Mouse (Mus musculus): ENCODE results near the gene Pdlim7. TPM values are rescaled to one million over a fixed set of nuclear protein-coding genes. Genes with fewer than 3 reads are reported as not detected.

The Pdlim7 gene
- 10 to 100 TPM; 14.8 to 15.1 TPM for polyA plus RNA-seq (2017; shearing (Covaris generic))

DNA sequence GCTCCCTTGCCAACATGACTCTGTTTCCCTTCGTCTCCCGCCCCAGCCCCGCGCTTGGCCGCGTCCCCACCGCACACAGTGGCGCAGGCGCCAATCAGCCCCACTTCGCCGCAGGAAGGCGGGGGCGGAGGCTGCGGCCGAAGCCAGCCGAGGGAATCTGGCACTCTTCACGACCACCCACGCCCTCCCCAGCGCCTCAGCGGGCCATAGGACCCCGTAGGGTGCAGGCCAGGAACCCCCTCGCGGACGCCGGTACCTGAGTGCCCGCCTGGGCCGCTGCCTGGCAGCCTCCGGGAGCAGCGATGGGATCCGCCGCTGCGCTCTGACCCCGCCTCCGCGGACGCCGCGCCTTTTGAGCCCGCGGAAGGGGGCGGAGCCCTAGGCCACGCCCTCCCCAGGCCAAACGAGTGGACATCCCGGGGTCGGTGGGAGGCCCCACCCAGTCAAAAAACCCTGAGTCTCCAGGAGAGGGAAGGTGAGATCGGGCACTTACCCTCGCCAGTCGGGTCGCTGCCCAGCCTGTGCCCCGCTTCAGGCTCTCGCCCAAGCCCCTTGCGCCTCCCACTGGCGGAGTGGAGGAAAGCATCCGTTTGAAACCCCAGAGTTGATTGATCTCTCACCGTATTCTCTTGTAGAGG, at the start of gene Pdlim7:
Gene Pdlim7 (minus strand): TSS at position 566 of the 638 bp plus-strand sequence.

GRCm38 (mm10) chr13:55536194-55537175, 23.0 kb upstream of the Pdlim7 start, which contains the start of gene Ddx41:
Ddx41 (minus strand) TSS chr13:55536658.

DNA sequence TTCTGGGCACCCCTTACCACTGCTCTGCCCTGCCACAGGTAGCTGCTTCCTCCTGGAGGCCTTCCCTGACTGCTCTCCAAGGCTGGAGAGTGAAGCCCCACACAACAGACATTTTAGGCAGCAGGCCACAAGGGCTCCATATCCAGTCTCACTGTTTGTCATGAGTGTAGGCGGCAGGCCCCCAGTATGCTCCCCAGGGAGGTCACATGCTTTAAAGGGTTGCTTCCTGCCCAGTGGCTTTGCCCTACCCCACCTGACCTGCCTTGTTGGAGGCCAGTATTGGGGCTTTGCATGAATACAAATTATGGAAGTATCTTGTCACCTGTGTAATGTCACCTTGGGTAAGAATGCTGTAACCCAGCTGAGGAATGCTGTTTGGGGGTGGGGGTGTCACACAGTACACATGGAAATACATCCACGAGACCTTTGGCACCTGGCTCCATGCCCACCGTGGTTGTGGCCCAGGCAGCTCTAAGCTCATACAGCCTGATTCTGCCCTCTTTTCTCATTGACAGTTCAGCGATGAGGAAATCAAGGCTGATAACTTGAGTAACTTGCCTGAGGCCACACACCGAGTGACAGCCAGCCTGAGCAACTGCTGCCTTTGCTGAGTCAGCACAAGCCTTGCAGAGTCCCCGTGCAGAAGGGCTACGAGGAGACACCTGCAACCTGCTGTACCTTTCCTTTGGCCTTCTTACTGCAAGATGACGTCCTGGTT, 15.9 kb upstream of the Pdlim7 start, which contains the start of gene Dok3:
Gene Dok3 (minus strand): TSS at position 99 of the 718 bp plus-strand sequence.

GRCm38 (mm10) chr13:55487578-55488498, 25.6 kb downstream of the Pdlim7 start, which contains the start of gene Dbn1:
Dbn1 (minus strand) TSS chr13:55488111.

DNA sequence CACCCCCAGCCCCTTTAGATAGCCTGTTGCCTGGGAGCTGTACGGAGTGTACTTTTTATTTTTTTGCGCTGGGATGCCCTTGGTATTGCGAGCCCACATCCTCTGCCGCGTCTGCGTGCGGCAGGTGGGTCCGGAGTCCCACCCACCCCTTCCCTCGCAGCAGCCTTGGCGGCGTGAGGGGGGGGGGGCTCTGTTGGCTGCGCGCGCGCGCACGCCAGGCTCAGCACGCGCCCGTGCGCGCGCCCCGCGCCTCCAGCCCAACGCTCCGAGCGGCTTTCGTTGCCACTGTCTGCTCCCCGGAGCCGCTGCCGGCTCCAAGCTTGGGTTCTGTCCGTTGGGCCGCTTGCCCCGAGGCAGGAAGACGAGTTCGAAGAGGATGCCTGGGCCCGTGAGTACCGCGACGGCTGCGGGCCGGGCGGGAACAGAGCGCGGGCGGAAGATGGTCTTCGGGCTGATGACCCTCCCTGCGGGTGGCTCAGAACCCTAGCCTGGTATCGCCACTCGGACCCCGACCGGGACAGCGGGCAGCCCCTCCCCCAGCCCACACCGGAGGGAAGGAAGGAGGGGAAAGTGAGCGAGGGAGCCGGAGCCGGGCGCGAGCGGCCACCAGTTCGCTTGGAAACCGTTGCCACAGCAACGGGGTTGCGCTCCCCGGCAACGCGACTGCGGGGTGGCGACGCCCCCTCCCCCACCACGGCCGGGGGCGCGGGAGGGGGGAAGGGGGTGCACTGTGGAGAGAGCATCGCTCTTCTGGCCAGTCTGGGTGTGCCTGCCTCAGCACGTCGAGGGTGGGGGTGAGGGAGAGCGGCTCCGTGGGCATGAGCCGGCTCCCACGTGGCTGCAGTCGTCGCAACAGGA, 49.2 kb downstream of the Pdlim7 start, which contains the start of gene Prr7:
Gene Prr7 (plus strand): TSS at position 241 of the 858 bp plus-strand sequence.

Other genes with a start within 250 kb of the Pdlim7 start
- gene Prelid1, start 193.2 kb downstream of the Pdlim7 start, polyA plus RNA-seq (2017; shearing (Covaris generic)): 100 to 1,000 TPM; 286 to 289 TPM
- 100 to 1,000 TPM; 157 to 162 TPM for gene Rab24, start 191.7 kb downstream of the Pdlim7 start, polyA plus RNA-seq (2017; shearing (Covaris generic))
- gene Mxd3, start 183.9 kb downstream of the Pdlim7 start, polyA plus RNA-seq (2017; shearing (Covaris generic)): 1 to 10 TPM in 1 of 2 experiments, under 1 TPM in 1; 0.51 to 1.2 TPM
- 100 to 1,000 TPM; 138 to 149 TPM for gene Lman2, start 150.9 kb downstream of the Pdlim7 start, polyA plus RNA-seq (2017; shearing (Covaris generic))
- 100 to 1,000 TPM; 144 to 172 TPM for gene Rgs14, start 143.9 kb downstream of the Pdlim7 start, polyA plus RNA-seq (2017; shearing (Covaris generic))
- under 1 TPM; 0.05 to 0.13 TPM for gene Slc34a1, start 115.5 kb downstream of the Pdlim7 start, polyA plus RNA-seq (2017; shearing (Covaris generic))
- gene Pfn3, start 98.4 kb downstream of the Pdlim7 start, polyA plus RNA-seq (2017; shearing (Covaris generic)): not detected
- gene F12, start 86.9 kb downstream of the Pdlim7 start, polyA plus RNA-seq (2017; shearing (Covaris generic)): not detected
- gene Grk6, start 68.6 kb downstream of the Pdlim7 start, polyA plus RNA-seq (2017; shearing (Covaris generic)): 100 to 1,000 TPM; 281 to 356 TPM
- gene Prr7, start 49.4 kb downstream of the Pdlim7 start, polyA plus RNA-seq (2017; shearing (Covaris generic)): 1 to 10 TPM; 1.7 to 2.1 TPM
- gene Dbn1, start 25.6 kb downstream of the Pdlim7 start, polyA plus RNA-seq (2017; shearing (Covaris generic)): not detected
- 1 to 10 TPM; 2.4 to 8.6 TPM for gene Dok3, start 15.6 kb upstream of the Pdlim7 start, polyA plus RNA-seq (2017; shearing (Covaris generic))
- 10 to 100 TPM; 78.5 to 92.3 TPM for gene Ddx41, start 23.0 kb upstream of the Pdlim7 start, polyA plus RNA-seq (2017; shearing (Covaris generic))
- 10 to 100 TPM; 53.3 to 66.9 TPM for gene Fam193b, start 57.4 kb upstream of the Pdlim7 start, polyA plus RNA-seq (2017; shearing (Covaris generic))
- gene Tmed9, start 60.1 kb upstream of the Pdlim7 start, polyA plus RNA-seq (2017; shearing (Covaris generic)): 100 to 1,000 TPM; 266 to 288 TPM
- gene B4galt7, start 86.2 kb upstream of the Pdlim7 start, polyA plus RNA-seq (2017; shearing (Covaris generic)): 10 to 100 TPM; 37.2 to 52.2 TPM
- 10 to 100 TPM; 32.7 to 40.6 TPM for gene Caml, start 109.3 kb upstream of the Pdlim7 start, polyA plus RNA-seq (2017; shearing (Covaris generic))
- gene Ddx46, start 121.4 kb upstream of the Pdlim7 start, polyA plus RNA-seq (2017; shearing (Covaris generic)): 10 to 100 TPM; 60.5 to 74.3 TPM
- gene B230219D22Rik, start 179.4 kb upstream of the Pdlim7 start, polyA plus RNA-seq (2017; shearing (Covaris generic)): 10 to 100 TPM; 19.0 to 26.0 TPM
- 10 to 100 TPM; 51.4 to 65.6 TPM for gene Txndc15, start 201.0 kb upstream of the Pdlim7 start, polyA plus RNA-seq (2017; shearing (Covaris generic))
- 10 to 100 TPM; 50.3 to 54.4 TPM for gene Pcbd2, start 213.7 kb upstream of the Pdlim7 start, polyA plus RNA-seq (2017; shearing (Covaris generic))

All from inflammation-experienced regulatory T-cells (primary cell).